Mouse (Mus musculus): ENCODE measurements around the gene Xdh. TPM values are rescaled to one million over a fixed set of nuclear protein-coding genes. Genes with fewer than 3 reads are reported as not detected.

Xdh gene
- total RNA-seq (2021), result 100 to 1,000 TPM; 130 to 431 TPM
- long read RNA-seq, experiment 1, full-length matches to known transcripts, result 55 of 68 reads
- long read RNA-seq, experiment 1, partial matches to known transcripts, result 4 of 68 reads
- long read RNA-seq, experiment 1, other reads (novel, unspliced or antisense), result 9 of 68 reads
- long read RNA-seq, experiment 2, full-length matches to known transcripts, result 138 of 235 reads
- long read RNA-seq, experiment 2, partial matches to known transcripts, result 74 of 235 reads
- long read RNA-seq, experiment 2, other reads (novel, unspliced or antisense), result 23 of 235 reads

GRCm38 (mm10) chr17:73950062-73950735 is at the start of gene Xdh:
TSS of gene Xdh (minus strand) at chr17:73950196.
- peak; percentile 51 to 53 for DNase-seq (ENCODE audit: low spot score in 2 of 2)

- DNase-seq (ENCODE audit: low spot score in 2 of 2), result no peak
Measured at GRCm38 (mm10) chr17:73995907-73996645, 46.1 kb upstream of the Xdh start.

DNA sequence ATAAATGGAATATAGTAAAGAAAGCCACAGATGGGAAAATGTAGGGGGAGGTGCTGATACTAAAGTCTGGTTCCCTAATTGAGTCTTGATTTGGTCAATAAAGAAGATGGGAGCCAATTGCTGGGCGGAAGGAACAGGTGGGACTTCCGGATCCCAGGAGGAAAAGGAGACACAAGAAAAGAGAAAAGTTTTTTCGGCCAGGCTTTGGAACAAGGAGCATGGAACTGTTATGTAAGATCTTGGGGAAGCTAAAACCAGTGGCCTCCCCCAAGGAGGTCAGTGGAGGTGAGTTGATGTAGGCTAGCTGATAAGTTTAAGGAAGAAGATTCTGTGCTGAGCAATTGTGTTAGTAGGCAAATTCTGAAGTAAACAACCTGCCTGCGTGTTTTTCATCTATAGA is 41.3 kb upstream of the Xdh start:
- DNase-seq (ENCODE audit: low spot score in 2 of 2), result no peak

DNA sequence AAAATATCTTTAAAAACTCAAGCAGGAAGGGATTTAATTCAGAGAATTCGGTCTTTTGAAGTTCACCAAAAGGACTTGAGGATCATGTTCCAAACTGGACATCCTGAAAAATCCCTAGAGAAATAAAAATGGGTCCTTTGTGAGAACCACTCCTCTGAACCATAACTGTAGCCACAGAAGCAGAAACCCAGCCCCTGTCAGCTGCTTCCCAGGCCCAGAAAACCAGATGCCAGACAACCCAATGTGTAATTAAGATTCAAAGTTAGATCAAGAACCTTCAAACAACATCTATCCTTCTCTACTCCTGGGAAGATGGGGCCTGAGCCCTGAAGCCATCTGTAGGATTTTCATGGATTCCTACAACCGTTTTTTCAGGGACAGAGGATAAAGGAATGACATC is 36.6 kb upstream of the Xdh start:
- no peak for DNase-seq (ENCODE audit: low spot score in 2 of 2)

DNA sequence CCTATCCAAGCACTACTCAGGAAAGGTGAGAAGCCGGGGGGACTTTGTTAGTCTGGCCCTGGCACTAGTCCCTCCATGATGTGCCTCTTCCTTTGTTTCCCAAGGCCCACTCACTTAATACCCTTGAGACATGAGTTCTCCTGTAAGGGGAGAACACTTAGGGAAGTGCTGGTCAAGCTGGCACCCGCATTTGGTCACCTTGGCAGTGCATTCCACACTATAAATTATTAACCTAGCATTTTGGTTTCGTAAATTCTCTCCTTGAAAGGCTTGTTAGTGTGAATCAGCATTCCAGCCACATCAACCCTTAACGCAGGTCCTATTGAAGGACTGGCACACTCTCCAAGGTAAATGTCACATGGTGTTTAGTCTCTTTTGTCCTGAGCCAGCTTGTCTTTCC is 35.9 kb upstream of the Xdh start:
- DNase-seq (ENCODE audit: low spot score in 2 of 2), result no peak

DNA sequence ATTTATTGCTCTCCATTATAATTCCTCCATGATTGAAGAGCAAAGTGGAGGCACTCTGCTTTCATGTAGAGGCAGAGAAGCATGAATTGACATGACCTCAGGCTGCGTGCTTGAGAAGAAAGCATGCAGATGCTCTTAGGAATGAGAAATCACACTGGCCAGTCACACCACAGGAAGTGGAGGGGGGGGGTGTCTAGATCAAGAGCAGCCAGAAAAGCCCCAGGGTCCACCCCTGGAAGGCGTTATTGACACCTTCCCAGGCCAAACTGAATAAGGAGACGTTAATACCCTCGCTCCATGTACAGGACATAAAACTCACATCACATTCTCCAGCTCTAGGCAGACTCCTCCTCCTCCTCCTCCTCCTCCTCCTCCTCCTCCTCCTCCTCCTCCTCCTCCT is 34.5 kb upstream of the Xdh start:
- no peak for DNase-seq (ENCODE audit: low spot score in 2 of 2)

DNA sequence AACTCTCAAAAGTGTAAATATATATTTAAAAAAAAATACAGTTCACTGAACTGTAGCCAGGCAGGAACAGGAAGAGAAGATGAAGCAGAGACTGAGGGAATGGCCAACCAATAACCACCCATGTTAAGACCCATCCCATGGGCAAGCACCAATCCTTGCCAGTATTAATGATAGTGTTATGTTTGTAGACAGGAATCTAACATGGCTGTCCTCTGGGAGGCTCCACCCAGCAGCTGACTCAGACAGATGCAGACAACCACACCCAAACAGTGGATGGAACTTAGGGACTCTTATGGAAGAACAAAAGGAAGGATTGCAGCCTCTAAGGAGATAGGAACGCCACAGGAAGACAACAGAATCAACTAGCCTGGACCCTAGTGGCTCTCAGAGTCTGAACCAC is 32.9 kb upstream of the Xdh start:
- no peak for DNase-seq (ENCODE audit: low spot score in 2 of 2)

DNA sequence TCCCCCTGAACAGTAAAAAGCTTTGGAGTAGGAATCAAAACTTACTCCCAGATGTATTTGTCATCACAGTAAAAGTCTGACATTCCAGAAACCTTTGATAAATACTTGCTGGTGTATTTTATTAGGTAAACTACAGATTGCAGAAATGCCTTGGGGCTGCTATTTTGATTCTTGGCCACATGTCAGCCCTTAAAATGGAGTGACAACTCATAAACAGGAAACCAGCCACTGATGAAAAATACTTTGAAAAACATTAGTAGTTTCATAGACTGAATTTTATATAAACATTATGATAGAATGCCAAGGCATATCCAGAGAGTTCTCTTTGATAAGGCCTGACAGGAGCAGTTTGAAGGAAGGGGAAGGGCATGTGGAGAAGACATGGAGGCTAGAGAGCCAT is 26.1 kb upstream of the Xdh start:
- no peak for DNase-seq (ENCODE audit: low spot score in 2 of 2)

- no peak for DNase-seq (ENCODE audit: low spot score in 2 of 2)
Measured at GRCm38 (mm10) chr17:73972648-73973047, 22.7 kb upstream of the Xdh start.

- no peak for DNase-seq (ENCODE audit: low spot score in 2 of 2)
Measured at GRCm38 (mm10) chr17:73971291-73971690, 21.3 kb upstream of the Xdh start.

- peak; percentile 20 to 52 for DNase-seq (ENCODE audit: low spot score in 2 of 2)
Measured at GRCm38 (mm10) chr17:73970361-73971027, 20.5 kb upstream of the Xdh start.

DNA sequence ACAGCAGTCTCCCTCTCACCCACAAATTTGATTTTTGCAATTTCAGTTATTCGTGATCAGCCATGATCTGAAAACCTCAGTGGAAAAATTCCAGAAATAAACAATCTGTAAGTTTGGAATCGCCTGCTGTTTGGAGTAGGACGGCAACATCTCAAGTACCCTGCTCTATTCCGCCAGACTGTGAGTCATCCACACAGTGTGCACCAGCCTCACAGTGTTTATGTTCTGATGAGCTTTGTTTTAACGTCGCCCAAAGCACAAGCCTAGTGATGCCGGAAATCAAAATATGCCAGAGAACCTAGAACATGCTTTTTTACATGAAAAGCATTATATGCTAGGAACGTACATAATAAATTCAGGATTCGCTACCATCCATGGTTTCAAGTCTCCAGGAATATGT is 14.9 kb upstream of the Xdh start:
- no peak for DNase-seq (ENCODE audit: low spot score in 2 of 2)

- DNase-seq (ENCODE audit: low spot score in 2 of 2), result no peak
Measured at GRCm38 (mm10) chr17:73962628-73963043, 12.6 kb upstream of the Xdh start.

DNA sequence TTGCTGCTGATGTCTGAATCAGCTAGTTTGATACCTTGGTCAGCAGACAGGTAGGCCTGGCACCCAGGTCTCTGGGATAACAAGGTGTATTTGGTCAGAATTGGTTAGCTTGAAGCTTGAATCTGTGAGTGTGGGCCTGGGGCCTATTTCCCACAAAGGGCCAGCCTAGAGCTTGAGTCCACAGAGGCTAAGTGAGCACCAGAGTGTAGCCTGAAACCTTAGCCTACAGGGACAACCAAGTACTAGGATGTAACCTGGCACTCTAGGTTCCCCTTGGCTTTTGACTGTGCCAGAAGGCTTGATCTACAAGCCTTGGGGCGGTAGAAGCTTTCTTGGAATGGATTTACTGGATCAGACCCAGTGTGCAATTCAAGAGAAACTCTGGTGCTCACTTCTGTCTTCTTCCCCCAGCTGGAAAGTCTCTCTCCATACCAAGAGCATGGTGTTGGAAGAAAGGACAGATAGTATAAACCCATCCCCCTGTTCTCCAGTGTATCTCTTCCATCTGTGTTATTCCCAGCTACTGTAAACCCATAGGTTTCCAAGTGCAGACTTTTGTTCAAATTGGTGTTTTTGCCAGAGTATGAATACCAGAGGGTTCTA is 11.9 kb upstream of the Xdh start:
- no peak for DNase-seq (ENCODE audit: low spot score in 2 of 2)

DNA sequence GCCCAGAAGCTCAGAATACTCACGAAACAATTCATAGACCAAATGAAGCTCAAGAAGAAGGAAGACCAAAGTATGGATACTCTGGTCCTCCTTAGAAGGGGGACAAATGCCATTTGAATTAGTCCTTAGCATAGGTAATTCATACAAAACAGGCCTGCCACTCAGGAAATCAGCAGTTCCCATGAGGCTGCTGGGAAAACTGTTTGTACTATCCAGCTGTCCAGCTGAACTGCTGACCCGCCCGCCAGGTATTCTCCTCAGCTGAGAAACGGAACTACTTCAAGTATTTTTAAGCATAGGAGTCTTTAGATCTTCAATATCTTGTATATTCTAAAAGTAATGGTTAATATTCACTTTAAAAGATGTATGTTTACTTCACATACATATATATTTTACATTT is 10.7 kb upstream of the Xdh start:
- DNase-seq (ENCODE audit: low spot score in 2 of 2), result no peak

- DNase-seq (ENCODE audit: low spot score in 2 of 2), result no peak
Measured at GRCm38 (mm10) chr17:73952103-73952521, 2.1 kb upstream of the Xdh start.

DNA sequence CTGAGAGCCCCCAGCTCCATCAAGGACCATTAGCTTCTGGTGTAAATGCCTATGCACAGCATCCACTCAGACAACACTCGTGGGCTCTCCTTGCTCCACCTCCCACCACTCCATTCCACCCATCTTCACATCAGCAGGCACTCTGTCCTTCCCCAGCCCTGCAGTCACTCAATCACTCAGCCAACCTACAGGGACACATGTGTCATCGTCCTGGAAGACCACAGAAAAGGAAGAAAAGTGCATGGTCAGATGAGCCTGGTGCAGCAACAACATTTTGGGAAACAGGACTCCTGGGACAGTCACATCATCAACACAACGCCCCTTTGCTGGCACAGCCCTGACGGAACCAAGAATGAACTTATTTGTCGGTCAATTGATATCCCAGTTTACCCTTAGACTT is 974 bp upstream of the Xdh start:
- DNase-seq (ENCODE audit: low spot score in 2 of 2), result no peak

- no peak for DNase-seq (ENCODE audit: low spot score in 2 of 2)
Measured at GRCm38 (mm10) chr17:73949498-73949897, 498 bp downstream of the Xdh start.

GRCm38 (mm10) chr17:73948801-73949200 is 1.2 kb downstream of the Xdh start:
- no peak for DNase-seq (ENCODE audit: low spot score in 2 of 2)

GRCm38 (mm10) chr17:73948039-73948438 is 2.0 kb downstream of the Xdh start:
- DNase-seq (ENCODE audit: low spot score in 2 of 2), result peak in 1 of 2 experiments; percentile 56

DNA sequence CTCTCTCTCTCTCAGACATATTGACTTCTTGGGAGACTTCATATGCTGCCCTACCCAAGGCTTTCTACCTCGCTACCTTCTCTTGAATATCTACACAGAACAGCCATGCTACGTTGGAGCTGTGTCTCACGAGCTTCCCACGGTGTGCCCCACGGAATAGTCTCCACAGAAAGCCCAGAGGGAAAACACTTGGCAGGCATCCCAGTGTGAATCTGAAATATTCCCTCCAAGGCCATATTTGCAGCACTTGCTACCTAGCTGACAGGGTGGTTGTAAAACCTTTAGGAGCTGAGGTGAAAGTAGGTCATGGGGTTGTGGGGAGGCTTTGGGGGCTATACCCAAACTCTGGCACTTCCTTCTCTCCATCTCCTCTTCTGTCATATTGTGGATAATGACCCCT is 3.1 kb downstream of the Xdh start:
- DNase-seq (ENCODE audit: low spot score in 2 of 2), result peak in 1 of 2 experiments; percentile 20
